Mouse (Mus musculus): ENCODE results near the gene Ranbp17.
A peak's percentile ranks its signal among the peaks of the same experiment; 100 is the strongest.

The Ranbp17 gene

GRCm38 (mm10) chr11:33234134-33234533 lies 279.4 kb downstream of the Ranbp17 start:
- DNase-seq (ENCODE audit: low spot score in 2 of 2), result no peak

GRCm38 (mm10) chr11:33232056-33232455 lies 281.5 kb downstream of the Ranbp17 start:
- DNase-seq (ENCODE audit: low spot score in 2 of 2), result no peak

- DNase-seq (ENCODE audit: low spot score in 2 of 2), result no peak
Observed at GRCm38 (mm10) chr11:33228186-33228585, 285.4 kb downstream of the Ranbp17 start.

GRCm38 (mm10) chr11:33226516-33226915 lies 287.0 kb downstream of the Ranbp17 start:
- no peak for DNase-seq (ENCODE audit: low spot score in 2 of 2)

GRCm38 (mm10) chr11:33221566-33222365 lies 291.8 kb downstream of the Ranbp17 start:
- DNase-seq (ENCODE audit: low spot score in 2 of 2), result no peak

GRCm38 (mm10) chr11:33220763-33221162 lies 292.8 kb downstream of the Ranbp17 start:
- DNase-seq (ENCODE audit: low spot score in 2 of 2), result no peak

GRCm38 (mm10) chr11:33217384-33218079 lies 296.0 kb downstream of the Ranbp17 start:
- no peak for DNase-seq (ENCODE audit: low spot score in 2 of 2)

- no peak for DNase-seq (ENCODE audit: low spot score in 2 of 2)
Observed at GRCm38 (mm10) chr11:33207411-33207810, 306.1 kb downstream of the Ranbp17 start.

GRCm38 (mm10) chr11:33204966-33205365 lies 308.6 kb downstream of the Ranbp17 start:
- no peak for DNase-seq (ENCODE audit: low spot score in 2 of 2)

- DNase-seq (ENCODE audit: low spot score in 2 of 2), result no peak
Observed at GRCm38 (mm10) chr11:33204329-33204705, 309.2 kb downstream of the Ranbp17 start.

GRCm38 (mm10) chr11:33203383-33204328 lies 309.9 kb downstream of the Ranbp17 start, which contains the start of gene Tlx3:
Gene Tlx3 (minus strand): TSS chr11:33203589.
- peak in 1 of 2 experiments; percentile 23 for DNase-seq (ENCODE audit: low spot score in 2 of 2)

- no peak for DNase-seq (ENCODE audit: low spot score in 2 of 2)
Observed at GRCm38 (mm10) chr11:33202972-33203371, 310.6 kb downstream of the Ranbp17 start.

- no peak for DNase-seq (ENCODE audit: low spot score in 2 of 2)
Observed at GRCm38 (mm10) chr11:33202296-33202695, 311.2 kb downstream of the Ranbp17 start.

GRCm38 (mm10) chr11:33201626-33202010 lies 311.9 kb downstream of the Ranbp17 start:
- no peak for DNase-seq (ENCODE audit: low spot score in 2 of 2)

GRCm38 (mm10) chr11:33200764-33201625 lies 312.6 kb downstream of the Ranbp17 start:
- DNase-seq (ENCODE audit: low spot score in 2 of 2), result no peak

GRCm38 (mm10) chr11:33199906-33200763 lies 313.4 kb downstream of the Ranbp17 start:
- no peak for DNase-seq (ENCODE audit: low spot score in 2 of 2)

GRCm38 (mm10) chr11:33199117-33199514 lies 314.4 kb downstream of the Ranbp17 start:
- DNase-seq (ENCODE audit: low spot score in 2 of 2), result no peak

GRCm38 (mm10) chr11:33198351-33199116 lies 315.0 kb downstream of the Ranbp17 start:
- DNase-seq (ENCODE audit: low spot score in 2 of 2), result no peak

- no peak for DNase-seq (ENCODE audit: low spot score in 2 of 2)
Observed at GRCm38 (mm10) chr11:33197673-33198072, 315.9 kb downstream of the Ranbp17 start.
